Mouse (Mus musculus) kidney, postnatal 10 days (tissue): ENCODE measurements around the gene Gm9732.
"Not testable (repeated sequence)": the region's sequence is repeated elsewhere in the genome, so short reads cannot be mapped to it uniquely, and the experiment has no call there.

ENCODE experiments used
- DNase-seq: peaks from one replicate; pipeline ENCODE4 v3.0.0; 2021; ENCODE audit warnings: mixed read lengths

The Gm9732 gene

GRCm38 (mm10) chr14:43274986-43275511 lies at the start of gene Gm9732:
Gm9732 (plus strand) TSS chr14:43275036.
- DNase-seq = peak; percentile 12

- not testable (repeated sequence) for DNase-seq
Observed at GRCm38 (mm10) chr14:43235204-43235603, 39.6 kb upstream of the Gm9732 start, which contains the start of gene Gm8122. Gm8122 (minus strand) TSS chr14:43235304.

- DNase-seq = not testable (repeated sequence)
Observed at GRCm38 (mm10) chr14:43237769-43238168, 37.1 kb upstream of the Gm9732 start.

DNA sequence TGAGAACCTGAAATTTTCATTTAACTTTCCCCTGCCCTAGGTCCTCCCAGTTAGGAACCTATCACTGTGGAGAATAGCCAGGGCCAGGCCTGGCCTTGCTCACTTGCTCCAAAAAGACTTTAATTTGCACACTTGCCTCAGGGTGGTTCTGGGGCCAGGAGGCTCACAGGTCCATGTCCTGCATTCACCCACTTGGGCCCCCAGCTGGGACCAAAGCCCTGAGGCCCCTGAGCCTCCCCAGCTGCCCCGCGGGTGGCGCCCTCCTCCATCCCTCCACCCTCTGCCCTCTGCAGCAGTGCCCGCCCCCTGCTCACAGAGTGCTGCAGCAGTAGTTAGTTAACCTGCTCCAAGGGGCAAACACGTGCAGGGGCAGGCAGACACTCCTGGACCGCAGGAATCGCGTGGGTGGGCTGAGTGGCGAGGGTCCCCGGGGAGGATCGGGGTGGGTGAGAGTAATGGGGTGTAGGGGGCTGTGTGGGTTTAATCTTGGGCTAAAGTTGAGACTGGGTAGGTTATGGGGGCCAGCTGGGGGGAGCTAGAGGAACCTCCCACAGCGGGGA lies 25.1 kb upstream of the Gm9732 start:
- DNase-seq = peak; percentile 32

GRCm38 (mm10) chr14:43250549-43251253 lies 24.1 kb upstream of the Gm9732 start:
- peak; percentile 13 for DNase-seq

GRCm38 (mm10) chr14:43256511-43256910 lies 18.3 kb upstream of the Gm9732 start:
- DNase-seq = not testable (repeated sequence)

DNA sequence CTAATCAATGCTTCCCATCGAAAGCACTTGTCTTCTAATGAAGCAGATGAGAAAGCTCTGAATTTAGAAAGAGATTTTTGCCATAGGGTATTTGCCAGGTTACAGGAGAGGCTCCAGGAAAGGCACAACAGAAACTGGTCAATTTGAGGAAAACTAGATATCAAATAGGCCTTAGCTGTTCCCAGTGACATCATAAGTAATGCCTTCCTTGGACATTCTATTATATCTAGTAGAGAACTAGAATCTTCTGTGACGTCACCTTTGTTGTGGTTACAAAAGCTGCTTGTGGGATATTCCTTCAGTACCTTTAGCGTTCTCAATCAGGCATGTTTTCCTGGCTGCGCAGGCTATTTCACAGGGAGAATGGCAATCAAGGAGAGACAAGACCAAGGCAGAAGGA lies 16.5 kb upstream of the Gm9732 start, which contains the start of gene Gm8126:
TSS of gene Gm8126 (plus strand) at position 301 of the 400 bp plus-strand sequence.
- not testable (repeated sequence) for DNase-seq

GRCm38 (mm10) chr14:43263421-43263820 lies 11.4 kb upstream of the Gm9732 start:
- not testable (repeated sequence) for DNase-seq

DNA sequence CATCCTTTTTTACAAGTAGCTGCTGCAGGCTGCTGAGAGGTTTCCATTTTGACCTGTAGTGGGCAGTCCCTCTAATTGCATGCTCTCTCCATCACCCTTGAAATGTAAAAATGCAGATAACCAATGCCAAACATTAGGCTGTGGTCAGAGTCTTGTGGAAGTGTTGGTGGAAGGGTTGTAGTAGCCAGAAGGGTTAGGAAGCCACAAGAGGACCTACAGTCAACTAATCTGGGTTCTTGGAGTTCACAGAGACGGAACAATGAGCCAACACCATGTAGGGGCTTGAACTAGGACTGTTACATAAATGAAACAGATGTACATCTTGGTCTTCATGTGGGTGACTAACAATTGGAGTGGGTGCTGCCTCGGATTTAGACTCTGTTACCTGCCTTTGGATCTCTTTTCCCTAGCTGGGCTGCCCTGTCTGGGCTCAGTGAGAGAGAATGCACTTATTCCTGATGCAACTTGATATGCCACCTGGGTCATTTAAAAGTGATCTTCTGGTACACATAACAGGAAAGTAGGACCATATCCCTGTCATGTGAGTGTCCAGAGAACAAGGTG lies 6.2 kb upstream of the Gm9732 start:
- not testable (repeated sequence) for DNase-seq

DNA sequence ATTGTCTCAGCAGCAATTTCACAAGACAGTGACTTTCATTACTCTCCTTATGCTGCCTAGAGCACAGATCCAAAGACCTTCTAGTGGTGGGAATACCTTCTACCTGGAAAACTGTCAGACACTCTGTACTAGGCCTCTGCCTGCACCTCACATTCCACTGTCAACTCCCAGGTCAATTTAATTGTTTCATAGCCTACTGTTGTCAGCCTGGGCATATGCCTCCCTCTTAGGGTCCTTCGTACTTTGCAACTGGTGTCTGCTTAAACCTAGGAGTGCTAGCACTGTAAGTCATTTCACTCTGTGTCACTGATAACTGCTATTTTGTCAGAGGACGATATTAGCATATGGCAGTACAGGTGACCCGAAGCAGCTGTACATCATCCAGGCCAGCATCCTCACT lies 5.6 kb upstream of the Gm9732 start:
- not testable (repeated sequence) for DNase-seq

DNA sequence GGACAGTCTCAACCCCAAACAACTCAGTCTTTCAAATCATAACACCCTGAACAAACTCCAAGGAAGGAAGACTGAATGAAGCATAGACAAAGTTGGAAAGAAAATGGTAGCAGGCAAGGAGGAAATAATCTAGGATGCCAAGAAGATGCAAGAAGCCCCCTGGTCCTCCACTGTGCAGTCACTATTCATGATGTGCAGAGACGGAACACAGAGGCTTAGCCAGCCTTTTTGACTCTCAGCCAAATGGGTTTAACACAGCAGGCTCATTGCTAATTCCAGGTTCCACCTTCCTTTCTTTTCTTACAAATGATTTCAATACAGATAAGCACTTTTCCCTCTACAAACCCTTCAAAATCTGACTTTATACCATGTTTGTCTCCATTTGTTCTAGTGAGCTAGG lies 1.7 kb upstream of the Gm9732 start:
- DNase-seq = peak; percentile 9

DNA sequence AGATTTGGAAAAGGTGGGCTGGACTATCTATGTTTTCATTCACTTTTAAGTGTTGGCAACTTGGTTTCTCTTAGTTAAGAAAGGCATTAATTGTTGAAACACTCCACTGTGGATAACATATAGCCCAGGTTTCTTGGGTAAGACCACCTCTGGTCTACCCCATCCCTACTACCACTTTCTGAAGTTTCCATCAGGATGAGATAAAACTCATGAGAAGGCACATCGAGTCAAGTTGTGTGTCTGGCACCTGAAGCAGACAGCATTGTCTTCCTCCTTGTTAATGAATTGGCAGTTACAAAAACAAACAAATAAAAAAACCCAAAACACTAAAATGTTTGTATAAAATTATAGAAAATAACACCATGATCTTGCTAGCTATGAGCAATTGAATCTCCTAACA lies 916 bp downstream of the Gm9732 start:
- not testable (repeated sequence) for DNase-seq

DNA sequence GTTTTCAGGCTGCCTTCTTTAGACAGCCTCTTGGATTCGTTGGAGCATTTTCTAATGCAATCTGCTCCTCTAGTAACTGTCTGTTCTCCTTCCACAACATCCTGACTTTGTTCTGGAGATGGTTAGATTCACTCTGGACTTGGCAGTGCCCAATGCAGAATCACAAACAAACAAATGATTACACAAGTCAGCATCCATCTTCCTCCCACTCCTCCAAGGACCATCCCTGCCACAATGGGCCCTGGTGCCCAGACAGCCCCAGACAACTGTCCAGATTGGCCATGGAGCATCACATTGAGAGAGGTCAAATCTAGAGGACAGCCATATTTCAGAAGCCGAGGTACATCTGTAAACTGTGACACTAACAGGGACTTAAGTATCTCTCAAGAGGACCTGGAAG lies 2.6 kb downstream of the Gm9732 start:
- DNase-seq = not testable (repeated sequence)

DNA sequence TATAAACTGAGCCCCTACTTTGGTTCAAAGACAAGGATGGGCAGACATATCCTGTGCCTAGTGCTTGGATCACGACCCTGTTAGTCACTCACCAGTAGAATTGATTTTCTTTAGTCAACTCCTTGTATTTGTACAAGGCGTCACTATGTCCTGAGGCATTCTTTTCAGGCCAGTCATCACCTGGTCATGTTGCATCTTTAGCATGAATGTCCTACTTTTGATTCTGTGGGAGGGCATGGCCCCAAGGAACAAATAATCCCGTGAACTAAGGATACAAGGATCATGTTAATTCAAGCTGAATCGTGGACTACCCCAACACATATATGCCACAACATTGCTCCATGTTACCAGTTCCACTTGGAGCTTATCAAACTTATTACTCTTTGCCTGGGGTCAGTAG lies 3.3 kb downstream of the Gm9732 start:
- DNase-seq = peak; percentile 8

DNA sequence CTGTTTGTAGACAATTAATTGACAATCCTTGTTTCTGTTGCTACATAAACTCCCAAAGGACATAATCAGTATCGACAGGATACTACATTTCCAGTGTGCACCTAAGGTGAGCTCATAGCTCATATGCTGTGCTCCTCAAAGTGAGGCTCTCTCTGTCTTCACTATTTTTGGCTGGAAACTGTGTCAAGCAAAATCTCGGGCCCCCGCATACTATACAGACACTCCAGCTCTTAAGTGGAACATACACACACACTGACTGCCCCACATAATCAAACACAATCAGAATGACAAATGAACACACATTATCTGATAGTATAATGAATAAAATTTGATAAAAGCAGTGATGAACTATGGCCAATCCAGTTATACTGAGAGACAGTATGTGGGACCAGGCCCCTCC lies 3.8 kb downstream of the Gm9732 start:
- DNase-seq = peak; percentile 8

GRCm38 (mm10) chr14:43293503-43293902 lies 18.7 kb downstream of the Gm9732 start, which contains the start of gene Gm8127:
Gm8127 (minus strand) TSS chr14:43293832.
- DNase-seq = not testable (repeated sequence)

GRCm38 (mm10) chr14:43319516-43319915 lies 44.7 kb downstream of the Gm9732 start:
- DNase-seq = not testable (repeated sequence)

DNA sequence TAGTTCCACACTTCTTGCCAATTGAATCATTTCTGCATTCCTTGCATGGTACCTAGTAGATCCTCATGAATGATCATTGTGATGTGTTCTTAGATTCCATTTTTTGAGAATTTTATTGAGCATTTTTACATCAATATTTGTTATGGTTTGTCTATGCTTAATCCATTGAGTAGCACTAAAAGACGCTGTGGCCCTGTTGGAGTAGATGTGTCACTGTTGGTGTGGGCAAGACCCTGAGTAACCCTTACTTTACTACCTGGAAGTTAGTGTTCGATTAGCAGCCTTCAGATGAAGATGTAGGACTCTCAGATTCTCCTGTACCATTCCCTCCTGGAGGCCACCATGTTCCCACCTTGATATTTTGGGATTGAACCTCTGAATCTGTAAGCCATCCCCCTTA lies 53.8 kb downstream of the Gm9732 start:
- not testable (repeated sequence) for DNase-seq

GRCm38 (mm10) chr14:43331362-43331880 lies 56.6 kb downstream of the Gm9732 start:
- DNase-seq = not testable (repeated sequence)

DNA sequence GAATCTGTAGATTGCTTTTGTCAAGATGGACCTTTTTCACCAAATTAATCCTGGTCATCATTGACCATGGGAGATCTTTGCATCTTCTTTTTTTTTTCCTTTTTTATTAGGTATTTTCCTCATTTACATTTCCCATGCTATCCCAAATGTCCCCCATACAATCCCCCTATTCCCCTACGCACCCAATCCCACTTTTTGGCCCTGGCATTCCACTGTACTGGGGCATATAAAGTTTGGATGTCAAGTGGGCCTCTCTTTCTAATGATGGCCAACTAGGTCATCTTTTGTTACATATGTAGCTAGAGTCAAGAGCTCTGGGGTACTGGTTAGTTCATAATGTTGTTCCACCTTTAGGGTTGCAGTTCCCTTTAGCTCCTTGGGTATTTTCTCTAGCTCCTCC lies 62.8 kb downstream of the Gm9732 start:
- DNase-seq = not testable (repeated sequence)

- not testable (repeated sequence) for DNase-seq
Observed at GRCm38 (mm10) chr14:43347711-43348110, 72.9 kb downstream of the Gm9732 start, which contains the start of gene 1700001F09Rik. 1700001F09Rik (minus strand) TSS chr14:43347811.

- DNase-seq = not testable (repeated sequence)
Observed at GRCm38 (mm10) chr14:43352944-43353343, 78.1 kb downstream of the Gm9732 start.
